Mouse (Mus musculus) embryo, embryonic 11 days (tissue): ENCODE results near the gene Fkbp15.

Experiments used
- DNase-seq: peaks from one replicate; pipeline ENCODE4 v3.0.0-alpha.2; 2015

The Fkbp15 gene

GRCm38 (mm10) chr4:62313641-62314211 is 46.6 kb downstream of the Fkbp15 start:
- no peak for DNase-seq

- DNase-seq, result no peak
These were observed 47.5 kb downstream of the Fkbp15 start for GRCm38 (mm10) chr4:62312821-62313220.

- no peak for DNase-seq
These were observed 51.9 kb downstream of the Fkbp15 start for GRCm38 (mm10) chr4:62308406-62308805.

- no peak for DNase-seq
These were observed 53.5 kb downstream of the Fkbp15 start for GRCm38 (mm10) chr4:62306840-62307239.

- DNase-seq, result no peak
These were observed 54.0 kb downstream of the Fkbp15 start for GRCm38 (mm10) chr4:62306301-62306700.

GRCm38 (mm10) chr4:62303288-62303687 is 57.1 kb downstream of the Fkbp15 start:
- no peak for DNase-seq

GRCm38 (mm10) chr4:62302795-62303194 is 57.6 kb downstream of the Fkbp15 start:
- DNase-seq, result no peak

- no peak for DNase-seq
These were observed 60.3 kb downstream of the Fkbp15 start for GRCm38 (mm10) chr4:62300001-62300400.

- no peak for DNase-seq
These were observed 62.8 kb downstream of the Fkbp15 start for GRCm38 (mm10) chr4:62297280-62298130.

GRCm38 (mm10) chr4:62294741-62295140 is 65.6 kb downstream of the Fkbp15 start:
- DNase-seq, result no peak

- DNase-seq, result peak; percentile 46
These were observed 67.0 kb downstream of the Fkbp15 start for GRCm38 (mm10) chr4:62293219-62293861.

GRCm38 (mm10) chr4:62292461-62293180 is 67.7 kb downstream of the Fkbp15 start:
- peak; percentile 45 for DNase-seq

GRCm38 (mm10) chr4:62290816-62291505 is 69.4 kb downstream of the Fkbp15 start:
- DNase-seq, result no peak

GRCm38 (mm10) chr4:62289226-62289625 is 71.1 kb downstream of the Fkbp15 start:
- no peak for DNase-seq

GRCm38 (mm10) chr4:62286992-62287900 is 73.1 kb downstream of the Fkbp15 start:
- peak; percentile 28 for DNase-seq

GRCm38 (mm10) chr4:62286257-62286991 is 73.9 kb downstream of the Fkbp15 start:
- peak; percentile 93 for DNase-seq

- no peak for DNase-seq
These were observed 74.8 kb downstream of the Fkbp15 start for GRCm38 (mm10) chr4:62285576-62285975.

- DNase-seq, result no peak
These were observed 77.4 kb downstream of the Fkbp15 start for GRCm38 (mm10) chr4:62282969-62283368.

- DNase-seq, result no peak
These were observed 79.0 kb downstream of the Fkbp15 start for GRCm38 (mm10) chr4:62281319-62281718.

- no peak for DNase-seq
These were observed 82.3 kb downstream of the Fkbp15 start for GRCm38 (mm10) chr4:62278081-62278480.

- no peak for DNase-seq
These were observed 83.1 kb downstream of the Fkbp15 start for GRCm38 (mm10) chr4:62277222-62277621.
